In the genomic region with DNA sequence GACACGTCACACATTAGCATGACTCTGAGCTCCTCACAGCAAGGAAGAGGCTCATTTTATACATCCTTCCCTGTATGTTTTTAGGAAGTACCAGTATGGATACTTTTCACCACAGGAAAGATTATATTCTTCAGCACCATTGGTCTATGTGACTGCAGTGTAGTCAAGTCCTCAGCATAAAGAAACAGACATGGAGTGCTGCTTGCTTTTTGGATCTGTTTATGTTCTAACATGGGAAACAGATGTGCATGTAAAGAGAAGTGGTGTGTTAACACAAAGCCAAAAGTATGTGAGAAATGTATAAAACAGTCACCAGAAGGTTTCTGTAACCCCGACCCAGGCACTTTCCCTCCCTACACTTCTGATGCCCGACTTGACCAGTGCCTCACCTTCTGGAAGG, we compare ENCODE assay signal across 27 mouse cellular contexts.
DNase-seq lines count a peak whose midpoint lies in the region; ATAC-seq and TF ChIP-seq lines count a peak whose summit lies in the region.
"Had no signal": no experiment of that assay in that cellular context is flagged by ENCODE, and none has a peak within 500 bp of the region (broad histone marks: within the 10 kb centered on the region; RNA-seq: fewer than 3 reads in every experiment).

No protein-coding gene starts in this region.

- H3K4me2 ChIP-seq in embryonic facial prominence, embryonic 12.5 days (replicated peaks), result no peak overlapping the region
- no peak overlapping the region for H3K4me2 ChIP-seq in embryonic facial prominence, embryonic 13.5 days
- no peak overlapping the region for H3K4me2 ChIP-seq in limb, embryonic 13.5 days (replicated peaks)
- no peak overlapping the region for H3K4me2 ChIP-seq in intestine, embryonic 15.5 days (replicated peaks)
- H3K4me2 ChIP-seq: forebrain, embryonic 12.5 days; forebrain, embryonic 15.5 days; heart, embryonic 12.5 days; heart, embryonic 15.5 days; hindbrain, embryonic 13.5 days had no signal

- no peaks in the 10 kb centered on the region for H3K27me3 ChIP-seq in embryonic facial prominence, embryonic 12.5 days
- no peaks in the 10 kb centered on the region for H3K27me3 ChIP-seq in embryonic facial prominence, embryonic 13.5 days
- H3K27me3 ChIP-seq in limb, embryonic 13.5 days, result no peaks in the 10 kb centered on the region
- no peaks in the 10 kb centered on the region for H3K27me3 ChIP-seq in intestine, embryonic 15.5 days (replicated peaks)
- H3K27me3 ChIP-seq: forebrain, embryonic 12.5 days; forebrain, embryonic 15.5 days; heart, embryonic 12.5 days; heart, embryonic 15.5 days; hindbrain, embryonic 13.5 days had no signal

- DNase-seq in testis, postnatal 10 days (ENCODE audit: low spot score), result no peak
- DNase-seq in kidney, adult 11 months, result no peak
- DNase-seq: adrenal gland, adult 8-10 months; adrenal gland, postnatal 25 days; cerebellum, adult 2 months; cerebellum, adult 9-11 months; cerebellum, postnatal 25 days; gastrocnemius, postnatal 14 days; heart, adult 18-20 months; heart, postnatal 10 days; heart, postnatal 36 days had no signal

- H3K36me3 ChIP-seq in embryonic facial prominence, embryonic 12.5 days, result no peaks in the 10 kb centered on the region
- H3K36me3 ChIP-seq in embryonic facial prominence, embryonic 13.5 days, result no peaks in the 10 kb centered on the region
- no peaks in the 10 kb centered on the region for H3K36me3 ChIP-seq in limb, embryonic 13.5 days
- H3K36me3 ChIP-seq in intestine, embryonic 15.5 days, result no peaks in the 10 kb centered on the region
- H3K36me3 ChIP-seq: forebrain, embryonic 12.5 days; forebrain, embryonic 15.5 days; heart, embryonic 12.5 days; heart, embryonic 15.5 days; hindbrain, embryonic 10.5 days; hindbrain, embryonic 13.5 days had no signal

- no peak overlapping the region for H3K4me3 ChIP-seq in embryonic facial prominence, embryonic 12.5 days
- H3K4me3 ChIP-seq in embryonic facial prominence, embryonic 13.5 days, result no peak overlapping the region
- H3K4me3 ChIP-seq in embryonic fibroblast, embryonic 13.5 days (ENCODE audit: insufficient read depth, low read length), result no peak overlapping the region
- no peak overlapping the region for H3K4me3 ChIP-seq in limb, embryonic 13.5 days
- H3K4me3 ChIP-seq in intestine, embryonic 15.5 days (replicated peaks), result no peak overlapping the region
- H3K4me3 ChIP-seq: erythroblast, embryonic 14.5 days; forebrain, embryonic 12.5 days; forebrain, embryonic 15.5 days; heart, embryonic 12.5 days; heart, embryonic 15.5 days; hindbrain, embryonic 10.5 days; hindbrain, embryonic 13.5 days had no signal

- ATAC-seq in embryonic facial prominence, embryonic 12.5 days (ENCODE audit: insufficient number of reproducible peaks, insufficient read depth, low FRiP score, low TSS enrichment), result no peak
- ATAC-seq in embryonic facial prominence, embryonic 13.5 days (ENCODE audit: insufficient number of reproducible peaks, insufficient read depth, low FRiP score, low TSS enrichment, low read depth), result no peak; the same call in 1 of the 2 replicates
- peak; percentile 59 for ATAC-seq in limb, embryonic 13.5 days (ENCODE audit: low FRiP score, low read depth)
- no peak for ATAC-seq in intestine, embryonic 15.5 days
- no peak for ATAC-seq in CD4-positive, CD25-positive, alpha-beta regulatory T cell, adult 4 months
- ATAC-seq: activated CD4-positive, CD25-positive, alpha-beta regulatory T cell, adult 4 months; forebrain, embryonic 15.5 days; hindbrain, embryonic 16.5 days; intestine, embryonic 16.5 days had no signal

- H3K9ac ChIP-seq in embryonic facial prominence, embryonic 12.5 days, result no peak overlapping the region
- no peak overlapping the region for H3K9ac ChIP-seq in embryonic facial prominence, embryonic 13.5 days
- H3K9ac ChIP-seq in limb, embryonic 13.5 days, result no peak overlapping the region
- no peak overlapping the region for H3K9ac ChIP-seq in intestine, embryonic 15.5 days
- H3K9ac ChIP-seq: forebrain, embryonic 12.5 days; forebrain, embryonic 15.5 days; heart, embryonic 12.5 days; heart, embryonic 15.5 days; hindbrain, embryonic 13.5 days had no signal

- WGBS in embryonic facial prominence, embryonic 12.5 days, result 37% methylated on average over 3 of the region's 3 CpGs
- WGBS in embryonic facial prominence, embryonic 13.5 days, result 31% methylated on average over 3 of the region's 3 CpGs
- WGBS in limb, embryonic 13.5 days, result 30% methylated on average over 3 of the region's 3 CpGs
- 53% methylated on average over 3 of the region's 3 CpGs for WGBS in intestine, embryonic 15.5 days

- no peaks in the 10 kb centered on the region for H3K9me3 ChIP-seq in embryonic facial prominence, embryonic 12.5 days
- H3K9me3 ChIP-seq in embryonic facial prominence, embryonic 13.5 days, result no peaks in the 10 kb centered on the region; the same call in 1 of the 2 replicates
- H3K9me3 ChIP-seq in limb, embryonic 13.5 days, result no peaks in the 10 kb centered on the region
- no peaks in the 10 kb centered on the region for H3K9me3 ChIP-seq in intestine, embryonic 15.5 days
- H3K9me3 ChIP-seq: forebrain, embryonic 12.5 days; forebrain, embryonic 15.5 days; heart, embryonic 12.5 days; heart, embryonic 15.5 days; hindbrain, embryonic 10.5 days; hindbrain, embryonic 13.5 days had no signal

- no peak for TF ChIP-seq CTCF in embryonic fibroblast, embryonic 13.5 days (IDR thresholded peaks at IDR 0.05; ENCODE audit: borderline replicate concordance, insufficient read depth, low read length)

- peak overlapping the region; percentile 59 for H3K27ac ChIP-seq in embryonic facial prominence, embryonic 12.5 days
- peak overlapping the region; percentile 76 for H3K27ac ChIP-seq in embryonic facial prominence, embryonic 13.5 days
- peak overlapping the region; percentile 40; the same call in 1 of the 2 replicates for H3K27ac ChIP-seq in embryonic fibroblast, embryonic 13.5 days (ENCODE audit: insufficient read depth, low read length)
- peak overlapping the region; percentile 48; the same call in 1 of the 2 replicates for H3K27ac ChIP-seq in limb, embryonic 13.5 days
- H3K27ac ChIP-seq in intestine, embryonic 15.5 days, result no peak overlapping the region
- H3K27ac ChIP-seq: forebrain, embryonic 12.5 days; forebrain, embryonic 15.5 days; heart, embryonic 15.5 days; hindbrain, embryonic 10.5 days; hindbrain, embryonic 13.5 days had no signal

- no peak for TF ChIP-seq POLR2A in embryonic fibroblast, embryonic 13.5 days (IDR thresholded peaks at IDR 0.05; ENCODE audit: low read depth, low read length)

- peaks cover 12% of the 10 kb centered on the region for H3K4me1 ChIP-seq in embryonic facial prominence, embryonic 12.5 days
- peaks cover 32% of the 10 kb centered on the region for H3K4me1 ChIP-seq in embryonic facial prominence, embryonic 13.5 days
- H3K4me1 ChIP-seq in embryonic fibroblast, embryonic 13.5 days (ENCODE audit: control insufficient read depth, insufficient read depth, low read length), result no peaks in the 10 kb centered on the region; the same call in 1 of the 2 replicates
- H3K4me1 ChIP-seq in limb, embryonic 13.5 days, result peaks cover 23% of the 10 kb centered on the region
- H3K4me1 ChIP-seq in intestine, embryonic 15.5 days (replicated peaks), result no peaks in the 10 kb centered on the region
- H3K4me1 ChIP-seq: forebrain, embryonic 12.5 days; forebrain, embryonic 15.5 days; heart, embryonic 12.5 days; heart, embryonic 15.5 days; hindbrain, embryonic 10.5 days; hindbrain, embryonic 13.5 days had no signal
